Mouse (Mus musculus) left cerebral cortex, adult 2 months (tissue): ENCODE measurements at regions not wholly inside any gene's neighbourhood (a gene's known extent, or its start where the extent isn't known, plus 50 kb on each side); places are given as distances from the start of the nearest gene placed in this dataset.

ENCODE experiments used
- DNase-seq, 2 experiments: peaks; one replicate each; pipeline ENCODE4 v3.0.0; 2021 to 2022; ENCODE audit warnings: low spot score in 2 of 2, mixed read lengths in 1 of 2; ENCODE audit errors: extremely low spot score in 1 of 2
- H3K27ac ChIP-seq: fragments of 200-600 bp; 2 replicates; pipeline ENCODE4 v1.8.1; 2022
- H3K4me3 ChIP-seq: fragments of 200-600 bp; 2 replicates; pipeline ENCODE4 v1.8.1; 2022
- CTCF ChIP-seq: fragments of 200-600 bp; IDR thresholded peaks from 2 replicates; pipeline ENCODE4 v1.8.1; 2022; ENCODE audit warnings: antibody characterized with exemption, mild to moderate bottlenecking, moderate library complexity
- intact Hi-C: fragments of 180-260 bp; cut with DNase I; formaldehyde crosslinking; loops from one replicate; pipeline ENCODE4 v1.15.1; 2025

DNA sequence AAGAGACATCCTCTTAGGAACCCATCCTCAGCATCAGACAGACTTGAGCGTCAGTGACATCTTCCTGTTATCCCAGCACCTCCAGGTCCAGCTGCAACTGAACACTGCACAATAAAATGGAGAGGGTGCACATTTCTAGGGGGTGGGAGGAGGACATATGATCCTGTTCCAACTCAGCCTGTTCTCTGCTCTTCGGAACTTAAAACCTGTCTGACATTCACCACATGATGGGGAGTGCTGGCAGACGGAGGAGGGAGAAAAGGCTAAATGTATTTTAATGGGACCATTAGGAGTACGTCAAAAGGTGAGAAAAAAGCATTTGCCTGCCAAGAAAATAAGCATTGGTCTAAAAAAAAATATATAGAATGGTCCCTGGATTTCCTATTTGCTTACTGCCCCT, 212.4 kb upstream of the Jarid2 start:
- no peak for TF ChIP-seq CTCF
- intact Hi-C loops = no loop called here
- Histone ChIP-seq H3K4me3 (no peak overlapping the region), H3K27ac (no peak overlapping the region)
- DNase-seq = no peak

DNA sequence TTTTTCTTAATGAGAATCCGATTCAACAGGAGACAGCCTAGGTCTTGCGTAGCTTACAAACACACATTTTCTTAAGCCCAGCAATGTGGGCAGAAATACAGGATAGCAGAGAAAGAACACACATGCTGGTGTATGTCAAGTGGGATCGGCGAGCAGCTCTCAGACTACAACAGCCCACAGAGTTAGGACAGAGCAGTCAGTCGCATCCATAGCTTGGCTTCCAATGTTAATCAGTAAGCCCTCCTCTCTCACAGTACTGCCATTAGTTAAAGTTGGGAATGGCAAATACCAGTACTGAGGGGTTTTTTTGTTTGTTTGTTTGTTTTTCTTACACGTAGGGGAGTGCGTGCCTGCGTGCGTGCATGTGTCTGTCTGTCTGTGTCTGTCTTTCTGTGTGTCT, 212.0 kb upstream of the Jarid2 start:
- Histone ChIP-seq H3K4me3 (no peak overlapping the region), H3K27ac (no peak overlapping the region)
- no peak for TF ChIP-seq CTCF
- no peak for DNase-seq
- intact Hi-C loops = no loop called here

DNA sequence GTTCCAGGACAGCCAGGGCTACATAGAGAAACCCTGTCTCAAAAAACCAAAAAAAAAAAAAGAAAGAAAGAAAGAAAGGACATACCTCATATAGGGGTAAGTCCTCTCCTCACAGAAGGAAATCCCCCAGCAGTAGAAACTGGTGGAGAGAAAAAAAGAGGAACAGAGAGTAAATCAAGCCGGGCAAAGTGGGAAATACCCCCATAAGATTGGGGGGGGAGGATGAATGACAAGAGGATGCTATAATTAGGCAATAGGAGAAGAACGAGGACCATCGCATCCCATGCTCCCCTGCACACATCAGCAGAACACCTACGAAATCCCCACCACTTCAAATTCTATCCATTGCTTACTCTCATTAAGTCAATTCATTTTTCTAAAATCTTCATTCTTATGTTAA, 211.1 kb upstream of the Jarid2 start:
- DNase-seq = no peak
- no peak overlapping the region for H3K27ac ChIP-seq
- intact Hi-C loops = no loop called here
- no peak for TF ChIP-seq CTCF
- H3K4me3 ChIP-seq = no peak overlapping the region

DNA sequence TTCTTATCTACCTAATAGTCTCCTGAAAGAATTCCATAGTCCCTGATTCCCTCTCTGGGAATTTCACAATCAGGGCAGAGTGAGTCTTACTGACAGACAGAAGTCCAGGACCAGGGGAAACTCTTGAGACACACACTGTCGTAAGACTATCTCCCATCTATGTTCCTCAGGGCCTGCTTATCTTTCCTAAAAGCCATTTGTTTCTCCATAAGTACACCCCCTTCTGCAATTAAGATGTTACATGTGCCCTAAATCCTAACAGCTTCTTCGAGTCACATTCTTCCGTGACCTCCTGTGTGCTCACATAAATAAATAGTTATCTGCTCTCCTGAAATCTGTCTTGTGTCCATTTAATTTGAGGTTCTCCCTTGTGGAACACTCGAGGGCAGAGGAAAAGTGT, 205.8 kb upstream of the Jarid2 start:
- intact Hi-C loops = no loop called here
- no peak for DNase-seq
- Histone ChIP-seq H3K4me3 (no peak overlapping the region), H3K27ac (no peak overlapping the region)
- no peak for TF ChIP-seq CTCF

DNA sequence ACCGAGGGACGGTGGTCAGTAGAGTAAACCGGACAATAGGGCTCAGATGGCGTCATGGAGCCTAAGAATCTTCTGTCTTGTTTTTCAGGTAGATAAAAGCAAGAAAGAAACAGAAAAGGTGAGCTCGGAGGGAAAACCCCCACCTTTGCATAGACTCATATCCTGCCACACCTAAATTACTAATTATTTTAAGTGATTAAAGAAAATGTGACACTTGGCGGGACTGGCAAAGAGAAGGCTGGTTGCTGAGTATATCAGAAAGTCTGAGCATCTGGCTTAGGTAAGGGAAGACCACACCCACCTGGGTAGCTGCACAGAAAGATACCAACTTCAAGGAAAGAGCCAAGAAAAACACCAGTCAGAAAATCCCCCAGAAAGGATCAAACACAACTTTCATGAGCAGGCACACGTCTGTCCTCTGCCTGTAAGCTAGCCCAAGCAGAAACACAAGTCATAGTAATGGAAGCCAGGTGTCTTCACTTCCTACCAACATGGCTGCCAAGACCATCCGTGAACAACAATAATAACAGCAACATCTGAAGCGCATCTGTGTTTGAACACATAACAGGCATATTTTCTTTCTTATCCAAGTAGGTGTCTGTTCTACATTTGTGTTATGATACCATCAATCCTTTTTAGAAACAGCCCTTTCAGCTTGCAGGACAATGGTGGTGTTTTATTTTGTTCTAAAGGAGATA, 198.3 kb upstream of the Jarid2 start:
- intact Hi-C loops = no loop called here
- Histone ChIP-seq H3K27ac (no peak overlapping the region), H3K4me3 (no peak overlapping the region)
- no peak for DNase-seq
- TF ChIP-seq CTCF = no peak

DNA sequence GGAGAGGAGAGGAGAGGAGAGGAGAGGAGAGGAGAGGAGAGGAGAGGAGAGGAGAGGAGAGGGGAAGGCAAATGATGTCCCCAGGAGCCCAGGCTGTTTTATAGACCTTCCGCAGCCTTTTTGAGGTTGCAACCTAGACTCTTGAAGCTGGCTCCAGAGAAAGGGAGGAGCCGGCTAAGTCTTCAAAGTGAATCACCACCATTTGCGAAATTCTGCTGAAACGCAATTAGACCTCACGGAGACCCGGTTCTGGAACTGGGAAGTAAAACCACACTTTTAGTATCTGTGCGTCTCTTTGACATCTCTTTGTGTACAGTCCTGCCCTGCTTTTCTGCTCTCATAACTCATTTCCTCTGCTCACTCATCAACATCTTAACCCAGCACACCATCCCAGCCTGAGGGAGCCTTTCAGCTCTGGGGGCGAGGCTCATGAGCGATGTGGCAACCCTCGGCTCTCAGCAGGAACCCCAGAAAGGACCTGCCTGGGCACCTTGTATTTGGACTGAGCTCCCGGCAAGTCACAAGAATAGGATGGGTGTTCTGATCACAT, 196.6 kb upstream of the Jarid2 start:
- no peak overlapping the region for H3K27ac ChIP-seq
- intact Hi-C loops = no loop called here
- no peak for DNase-seq
- no peak for TF ChIP-seq CTCF
- H3K4me3 ChIP-seq = no peak overlapping the region

DNA sequence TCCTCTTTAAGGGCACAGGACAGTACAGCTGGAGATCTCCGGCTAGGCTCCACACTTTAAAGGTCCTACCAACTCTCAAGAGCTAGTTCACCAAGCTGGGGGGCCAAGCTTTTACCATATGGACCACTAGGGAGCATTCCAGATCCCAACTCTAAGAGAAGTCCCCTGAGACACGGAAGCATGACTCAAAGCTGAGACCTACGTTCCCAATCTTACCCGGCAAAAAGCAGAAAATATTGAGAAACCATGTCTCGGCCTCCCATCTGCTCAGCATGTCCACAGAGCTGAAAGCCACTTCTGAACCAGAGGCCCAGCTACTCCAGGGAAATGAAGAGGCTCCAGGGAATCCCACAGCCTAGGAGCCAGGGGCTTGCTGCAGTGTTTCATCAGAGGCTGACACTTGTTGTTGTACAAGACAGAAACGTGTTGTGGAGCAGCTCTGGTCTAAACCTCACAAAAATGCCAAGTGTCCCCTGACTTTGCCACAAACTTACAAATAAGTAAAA, 194.6 kb upstream of the Jarid2 start:
- no peak overlapping the region for H3K4me3 ChIP-seq
- no peak for TF ChIP-seq CTCF

DNA sequence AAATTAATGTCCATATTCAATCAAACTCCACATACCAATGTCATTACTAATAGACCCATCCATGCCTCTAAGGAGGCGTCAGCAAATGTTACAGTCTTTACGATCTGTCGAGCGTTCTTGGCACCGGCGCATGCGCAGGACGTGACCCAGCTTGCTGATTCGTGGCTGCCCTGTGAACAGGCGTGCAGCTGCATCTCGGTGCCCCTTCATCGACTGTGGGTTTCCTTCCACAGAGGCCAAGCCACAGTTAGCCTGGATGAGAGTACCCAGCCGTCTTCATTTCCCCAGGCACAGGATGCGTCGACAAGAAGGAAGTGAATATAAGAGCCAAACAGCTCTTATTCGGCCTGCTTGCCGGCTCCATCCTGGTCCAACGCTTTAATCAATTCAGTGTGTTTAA, 193.8 kb upstream of the Jarid2 start:
- Histone ChIP-seq H3K27ac (no peak overlapping the region), H3K4me3 (no peak overlapping the region)
- TF ChIP-seq CTCF = no peak
- no peak for DNase-seq
- intact Hi-C loops = no loop called here

More for the DNA sequence above, 194.6 kb upstream of the Jarid2 start:
- intact Hi-C loops = no loop called here
- DNase-seq = no peak
- H3K27ac ChIP-seq = no peak overlapping the region

DNA sequence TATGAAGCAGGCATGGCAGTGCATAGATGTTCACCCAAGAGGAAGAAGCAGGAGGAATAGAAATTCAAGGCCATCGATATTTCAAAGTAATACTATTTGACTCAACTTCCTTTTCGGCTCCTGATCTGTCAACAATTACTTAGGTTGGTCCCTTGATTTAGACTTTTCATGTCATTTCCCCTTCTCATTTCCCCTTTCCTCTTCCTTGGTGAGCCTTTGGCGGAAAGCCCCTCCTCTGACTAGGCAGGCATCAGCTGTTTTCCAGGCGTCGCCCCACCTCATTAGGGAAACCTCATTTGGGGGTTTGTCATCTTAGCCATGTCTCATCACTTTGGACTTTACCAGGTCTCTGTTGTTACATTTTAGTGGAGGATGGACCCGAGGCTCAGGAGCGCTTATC, 191.0 kb upstream of the Jarid2 start:
- intact Hi-C loops = no loop called here
- no peak overlapping the region for H3K27ac ChIP-seq
- no peak overlapping the region for H3K4me3 ChIP-seq
- no peak for DNase-seq
- TF ChIP-seq CTCF = no peak

DNA sequence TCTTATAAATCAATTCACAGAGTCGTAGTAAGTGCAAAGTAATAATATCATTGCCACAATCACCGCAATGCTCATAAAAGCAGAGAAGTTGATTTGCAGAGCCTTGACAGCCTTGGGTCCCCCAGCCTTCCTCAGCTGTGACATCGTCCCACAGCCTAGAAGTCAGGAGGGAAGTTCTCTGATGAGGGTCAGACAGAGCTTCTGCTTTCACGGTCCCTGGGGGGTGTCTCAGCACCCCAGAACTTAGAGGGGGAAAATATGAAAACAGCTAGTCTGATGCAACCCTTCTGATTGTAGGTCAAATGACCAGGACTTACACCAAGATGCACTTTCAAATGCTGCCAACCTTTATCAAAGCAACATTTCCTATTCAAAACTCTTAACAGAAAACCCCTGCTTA, 188.9 kb upstream of the Jarid2 start:
- TF ChIP-seq CTCF = no peak
- DNase-seq = no peak
- H3K4me3 ChIP-seq = no peak overlapping the region
- H3K27ac ChIP-seq = no peak overlapping the region
- intact Hi-C loops = no loop called here

DNA sequence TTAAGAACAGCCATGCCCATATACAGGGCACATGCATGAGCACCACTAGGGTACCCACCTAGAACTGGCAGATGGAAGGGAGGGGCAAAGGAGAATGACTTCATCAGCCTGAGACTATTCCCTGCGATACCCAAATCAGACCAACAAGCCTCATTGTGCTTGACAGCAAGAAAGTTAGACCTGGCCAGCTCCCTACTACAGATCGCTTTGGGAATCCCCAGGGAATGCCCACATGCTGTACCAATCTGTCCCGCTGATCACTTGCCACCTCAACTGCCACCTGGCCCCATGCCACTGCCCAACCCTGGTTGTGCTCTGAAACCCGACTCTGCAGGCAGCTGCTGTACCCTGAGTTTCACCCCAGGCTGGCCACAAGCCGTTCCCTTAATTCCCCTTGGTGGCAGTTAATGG, 188.0 kb upstream of the Jarid2 start:
- no peak for TF ChIP-seq CTCF
- no peak for DNase-seq
- Histone ChIP-seq H3K4me3 (no peak overlapping the region), H3K27ac (no peak overlapping the region)
- intact Hi-C loops = no loop called here

DNA sequence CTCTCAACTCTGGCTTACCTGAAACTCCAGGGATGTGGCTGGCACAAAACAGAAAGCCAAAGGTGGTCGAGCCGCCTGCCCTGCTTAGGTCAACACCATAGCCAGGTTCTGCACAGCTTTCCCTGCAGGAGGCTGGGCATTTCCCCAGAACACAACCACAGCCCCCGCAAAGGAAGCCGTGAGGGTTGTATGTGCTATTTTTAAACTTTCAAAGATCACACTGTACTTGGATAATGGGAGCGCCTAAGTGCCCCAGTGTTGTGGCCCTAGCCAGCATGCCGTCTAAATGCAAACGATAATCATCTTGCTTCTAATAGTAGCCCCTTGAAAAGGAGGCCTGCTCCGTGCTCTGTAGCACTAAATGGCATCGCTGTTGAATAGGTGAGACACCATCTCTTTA, 184.5 kb upstream of the Jarid2 start:
- no peak for DNase-seq
- intact Hi-C loops = no loop called here
- no peak overlapping the region for H3K4me3 ChIP-seq
- no peak overlapping the region for H3K27ac ChIP-seq
- TF ChIP-seq CTCF = no peak

DNA sequence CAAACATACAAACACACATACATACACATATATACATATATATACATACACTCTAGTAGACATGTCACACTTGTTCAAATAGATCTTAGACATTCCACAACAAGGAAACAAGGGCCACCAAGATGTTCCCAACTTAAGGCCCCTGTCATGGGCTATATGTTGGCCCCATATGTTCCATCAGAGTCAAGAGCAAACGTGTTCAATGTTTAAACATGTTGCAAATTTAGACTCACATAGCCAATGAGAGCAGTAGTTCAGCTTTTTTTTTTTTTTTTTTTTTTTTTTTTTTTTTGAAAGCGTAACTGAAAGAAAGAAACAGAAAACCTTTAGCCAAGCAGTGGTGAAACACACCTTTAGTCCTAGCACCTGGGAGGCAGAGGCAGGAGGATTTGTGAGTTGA, 183.0 kb upstream of the Jarid2 start:
- no peak for TF ChIP-seq CTCF
- Histone ChIP-seq H3K4me3 (no peak overlapping the region), H3K27ac (no peak overlapping the region)
- intact Hi-C loops = no loop called here
- DNase-seq = no peak
